Mouse (Mus musculus) liver, postnatal 0 days (tissue): ENCODE measurements around the gene Blvrb. TPM values are rescaled to one million over a fixed set of nuclear protein-coding genes. Genes with fewer than 3 reads are reported as not detected.
"Not testable (repeated sequence)": the region's sequence is repeated elsewhere in the genome, so short reads cannot be mapped to it uniquely, and the experiment has no call there.

Experiments used
- ATAC-seq: fragments of 200-750 bp; cut with Nextera tagmentation; 2 replicates; pipeline ENCODE4 v1.8.0; 2017; ENCODE audit warnings: mild to moderate bottlenecking, moderate library complexity
- DNase-seq: peaks from one replicate; pipeline ENCODE4 v3.0.0-alpha.2; 2016
- H3K27ac ChIP-seq: fragments of 300-500 bp; sonication (generic); 2 replicates; pipeline ENCODE4 v1.5.1; 2014; ENCODE audit warnings: antibody characterized with exemption, moderate library complexity, mild to moderate bottlenecking, low read depth
- H3K27me3 ChIP-seq: fragments of 300-500 bp; sonication (generic); 2 replicates; pipeline ENCODE4 v1.6.1; 2014; ENCODE audit warnings: low read length, control low read depth, mixed read lengths; ENCODE audit not compliant: insufficient read depth
- H3K36me3 ChIP-seq: fragments of 300-500 bp; sonication (generic); replicated peaks from 2 replicates; pipeline ENCODE4 v1.6.1; 2014; ENCODE audit warnings: mild to moderate bottlenecking, control low read depth, low read length, moderate library complexity, mixed read lengths; ENCODE audit not compliant: insufficient read depth
- H3K4me1 ChIP-seq: fragments of 300-500 bp; sonication (generic); 2 replicates; pipeline ENCODE4 v1.6.1; 2014; ENCODE audit warnings: antibody characterized with exemption, mild to moderate bottlenecking, control low read depth; ENCODE audit not compliant: insufficient read depth
- H3K4me2 ChIP-seq: fragments of 300-500 bp; sonication (generic); 2 replicates; pipeline ENCODE4 v1.6.1; 2014; ENCODE audit warnings: low read depth, mild to moderate bottlenecking, low read length, moderate library complexity, mixed read lengths
- H3K4me3 ChIP-seq: fragments of 300-500 bp; sonication (generic); 2 replicates; pipeline ENCODE4 v1.5.1; 2014; ENCODE audit warnings: low read depth, low read length
- H3K9ac ChIP-seq: fragments of 300-500 bp; sonication (generic); replicated peaks from 2 replicates; pipeline ENCODE4 v1.6.1; 2014; ENCODE audit warnings: mild to moderate bottlenecking, moderate library complexity
- H3K9me3 ChIP-seq: fragments of 300-500 bp; sonication (generic); 2 replicates; pipeline ENCODE4 v1.6.1; 2016; ENCODE audit warnings: mild to moderate bottlenecking, control low read depth, low read length, mixed read lengths
- CTCF ChIP-seq: sonication (generic); IDR thresholded peaks from 2 replicates; pipeline ENCODE4 v1.5.1; 2016; ENCODE audit warnings: antibody characterized with exemption, low read depth
- EP300 ChIP-seq: IDR thresholded peaks from 2 replicates; pipeline ENCODE4 v1.6.1; 2016; ENCODE audit warnings: antibody characterized with exemption, low read depth, mild to moderate bottlenecking
- WGBS: fragments of 180-500 bp; shearing (Covaris S2); extraction: QIAGEN DNeasy Blood & Tissue Kit; methylation state at CpG from one replicate; pipeline ENCODE4 v1.1.7; 2014; ENCODE audit not compliant: insufficient replicate concordance; 5-methylcytosine and 5-hydroxymethylcytosine counted together
- polyA plus RNA-seq: library from polyadenylated mRNA; unstranded; fragments of >200 nt; fragmentation: Nextera tagmentation; extraction: Ambion mirVana; gene quantifications from 2 replicates; pipeline ENCODE4 v1.2.1, GENCODE M21; 2015

The Blvrb gene
- polyA plus RNA-seq, 1 experiment from 2014 or later = 407 TPM

DNA sequence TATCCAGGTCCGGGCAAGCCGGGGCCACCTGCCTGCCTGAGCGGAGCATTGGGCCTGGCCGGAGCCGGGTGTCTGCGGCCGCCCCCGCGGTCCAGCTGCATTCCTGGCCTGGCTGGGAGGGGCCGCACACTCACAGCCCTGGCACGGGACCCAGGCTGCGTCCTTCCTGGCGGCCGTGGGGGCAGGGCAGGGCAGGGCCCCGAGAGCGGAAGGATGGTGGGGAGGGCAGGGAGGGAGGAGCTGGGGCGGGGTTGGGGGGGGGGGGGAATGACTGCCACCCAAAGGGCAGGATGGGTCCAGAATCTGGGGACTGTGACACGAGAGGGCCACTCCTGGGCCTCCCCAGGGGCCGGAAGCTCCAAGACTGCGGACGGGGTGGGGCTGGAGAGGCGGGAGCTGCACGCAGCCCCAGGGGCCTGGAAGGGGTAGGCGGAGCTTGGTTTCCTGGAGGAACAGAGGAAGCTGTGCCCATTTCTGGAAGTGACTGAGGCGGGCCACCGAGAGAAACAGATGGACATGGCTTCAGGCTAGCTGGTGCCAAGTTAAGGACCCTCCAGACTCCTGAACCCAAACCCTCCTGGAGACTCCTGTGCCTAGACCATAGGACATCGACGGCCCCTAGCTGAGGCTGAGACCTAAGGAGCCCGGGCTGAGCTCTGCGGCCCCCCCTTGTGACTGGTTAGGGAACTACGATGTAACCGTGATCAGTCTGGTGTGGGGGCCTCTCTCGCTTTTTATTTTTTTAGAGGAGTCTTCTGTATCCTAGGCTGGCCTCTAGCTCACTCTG, 43.0 kb downstream of the Blvrb start:
- 0 out of 2 replicates have a peak, but pooled peaks have one; percentile 21 for TF ChIP-seq EP300
- peak; percentile 88 for TF ChIP-seq CTCF
- peaks cover 41% of the 10 kb centered on the region for H3K4me1 ChIP-seq
- WGBS = under 1% methylated on average over 28 of the region's 33 CpGs

DNA sequence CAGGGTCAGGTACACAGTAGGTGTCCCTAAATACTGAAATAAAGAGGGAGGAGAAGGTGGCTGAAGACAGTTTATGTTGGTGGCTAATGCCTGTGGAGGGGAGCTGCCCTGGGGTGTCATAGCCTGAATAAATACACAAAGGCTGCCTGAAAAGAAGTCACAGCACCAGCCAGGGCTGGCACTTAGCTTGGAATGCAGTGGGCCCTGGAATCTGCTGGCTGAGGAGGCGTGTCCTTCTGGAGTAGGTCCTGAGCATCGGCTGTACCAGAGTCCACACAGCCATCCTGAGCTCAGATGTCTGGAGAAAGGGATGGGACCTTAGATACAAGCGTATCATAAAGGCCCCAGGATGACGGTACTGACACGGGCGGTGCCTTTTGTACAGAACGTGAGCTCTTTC, 44.1 kb downstream of the Blvrb start:
- Histone ChIP-seq H3K36me3 (peaks cover 12% of the 10 kb centered on the region), H3K4me3 (no peak overlapping the region), H3K27me3 (no peaks in the 10 kb centered on the region), H3K9ac (no peak overlapping the region; the same call in 1 of the 2 replicates), H3K4me1 (peaks cover 41% of the 10 kb centered on the region), H3K4me2 (peak overlapping the region; percentile 29; the same call in 1 of the 2 replicates), H3K9me3 (no peaks in the 10 kb centered on the region), H3K27ac (peak overlapping the region; percentile 79)
- 77% methylated on average over 7 of the region's 7 CpGs for WGBS
- DNase-seq (peak; percentile 14), ATAC-seq (no peak)
- TF ChIP-seq CTCF (no peak), EP300 (no peak)

More for the DNA sequence above, 43.0 kb downstream of the Blvrb start:
- peak; percentile 78 for ATAC-seq
- peak overlapping the region; percentile 63 for H3K9ac ChIP-seq
- H3K9me3 ChIP-seq = no peaks in the 10 kb centered on the region
- H3K27ac ChIP-seq = peak overlapping the region; percentile 79
- DNase-seq = peak; percentile 93
- no peaks in the 10 kb centered on the region for H3K27me3 ChIP-seq
- peaks cover 12% of the 10 kb centered on the region for H3K36me3 ChIP-seq
- peak overlapping the region; percentile 79 for H3K4me2 ChIP-seq
- peak overlapping the region; percentile 48 for H3K4me3 ChIP-seq

DNA sequence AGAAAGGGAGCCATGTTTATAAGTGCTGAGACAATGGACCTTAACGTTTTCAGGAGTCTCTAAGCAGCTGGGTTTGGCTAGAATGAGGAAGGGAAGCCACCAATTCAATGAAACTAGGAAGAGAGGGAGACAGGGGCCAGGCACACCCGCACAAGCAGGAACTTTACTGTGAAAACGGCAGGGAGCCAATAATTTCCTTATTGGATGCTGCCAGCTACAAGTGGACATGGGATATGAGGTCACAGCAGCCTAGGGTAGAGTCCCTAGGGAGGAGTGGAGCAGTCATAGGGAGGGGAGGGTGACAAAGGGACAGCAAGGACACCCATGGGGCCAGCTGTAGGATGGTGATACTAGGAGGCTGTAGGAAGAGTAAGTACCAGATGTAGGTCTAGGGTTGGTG, 45.2 kb downstream of the Blvrb start:
- TF ChIP-seq CTCF (no peak), EP300 (no peak)

DNA sequence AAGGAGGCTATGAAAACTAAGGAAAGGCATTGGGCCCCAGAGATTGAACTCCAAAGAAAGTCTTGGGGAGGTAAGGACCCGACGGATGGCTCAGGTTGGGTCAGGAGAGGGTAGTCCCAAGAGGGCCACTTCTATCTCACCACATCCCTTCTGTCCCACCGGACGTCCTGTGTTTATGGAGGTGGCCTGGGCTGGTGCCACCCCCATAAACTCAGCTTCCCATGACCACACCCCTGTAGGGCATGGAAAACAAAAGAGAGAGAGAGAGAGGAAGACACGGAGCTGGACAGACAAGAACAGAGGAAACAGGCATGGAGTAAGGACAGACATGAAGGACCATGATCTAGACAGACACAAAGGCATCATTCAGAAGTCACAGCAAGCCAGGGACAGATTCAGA, 45.7 kb downstream of the Blvrb start:
- Histone ChIP-seq H3K4me2 (no peak overlapping the region), H3K9ac (no peak overlapping the region), H3K27me3 (no peaks in the 10 kb centered on the region), H3K4me3 (no peak overlapping the region), H3K36me3 (peaks cover 12% of the 10 kb centered on the region), H3K27ac (no peak overlapping the region), H3K9me3 (no peaks in the 10 kb centered on the region), H3K4me1 (peaks cover 35% of the 10 kb centered on the region)
- no peak for DNase-seq
- TF ChIP-seq EP300 = no peak
- no peak for TF ChIP-seq CTCF
- no peak for ATAC-seq
- 67% methylated on average over 5 of the region's 5 CpGs for WGBS

More for the DNA sequence above, 45.2 kb downstream of the Blvrb start:
- no peak overlapping the region for H3K27ac ChIP-seq
- peaks cover 12% of the 10 kb centered on the region for H3K36me3 ChIP-seq
- no peak for DNase-seq
- ATAC-seq = no peak
- no peak overlapping the region for H3K4me2 ChIP-seq
- peaks cover 39% of the 10 kb centered on the region for H3K4me1 ChIP-seq
- H3K27me3 ChIP-seq = no peaks in the 10 kb centered on the region
- H3K4me3 ChIP-seq = no peak overlapping the region
- H3K9me3 ChIP-seq = no peaks in the 10 kb centered on the region
- H3K9ac ChIP-seq = no peak overlapping the region
- 48% methylated on average over 3 of the region's 3 CpGs for WGBS

DNA sequence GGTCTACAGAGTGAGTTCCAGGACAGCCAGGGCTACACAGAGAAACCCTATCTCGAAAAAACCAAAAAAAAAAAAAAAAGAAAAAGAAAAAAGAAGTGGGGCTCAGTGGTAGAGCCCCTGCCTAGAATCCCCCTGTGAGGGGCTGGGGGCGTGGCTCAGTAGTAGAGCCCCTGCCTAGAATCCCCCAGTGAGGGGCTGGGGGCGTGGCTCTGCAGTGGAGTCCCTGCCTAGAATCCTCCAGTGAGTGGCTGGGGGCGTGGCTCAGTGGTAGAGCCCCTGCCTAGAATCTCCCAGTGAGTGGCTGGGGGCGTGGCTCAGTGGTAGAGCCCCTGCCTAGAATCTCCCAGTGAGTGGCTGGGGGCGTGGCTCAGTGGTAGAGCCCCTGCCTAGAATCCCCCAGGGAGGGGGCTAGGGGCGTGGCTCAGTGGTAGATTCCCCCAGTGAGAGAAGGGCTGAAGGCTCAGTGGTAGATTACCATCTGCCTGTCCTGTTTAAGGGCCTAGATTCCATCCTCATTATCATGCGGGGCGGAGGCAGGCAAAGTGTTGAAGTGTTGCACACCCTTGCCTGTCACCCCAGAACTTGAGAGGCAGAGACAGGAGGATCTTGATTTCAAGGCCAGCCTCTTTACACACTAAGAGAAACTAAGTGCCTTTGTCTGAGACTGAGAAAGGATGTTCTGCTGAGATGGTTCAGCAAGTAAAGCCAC, 47.0 kb downstream of the Blvrb start:
- ATAC-seq, H3K9ac ChIP-seq, H3K27me3 ChIP-seq, H3K4me2 ChIP-seq, H3K4me3 ChIP-seq, H3K36me3 ChIP-seq, H3K9me3 ChIP-seq, H3K27ac ChIP-seq, DNase-seq: not testable (repeated sequence)
- 84% methylated on average over 7 of the region's 9 CpGs for WGBS
- H3K4me1 ChIP-seq = peaks cover 23% of the 10 kb centered on the region

DNA sequence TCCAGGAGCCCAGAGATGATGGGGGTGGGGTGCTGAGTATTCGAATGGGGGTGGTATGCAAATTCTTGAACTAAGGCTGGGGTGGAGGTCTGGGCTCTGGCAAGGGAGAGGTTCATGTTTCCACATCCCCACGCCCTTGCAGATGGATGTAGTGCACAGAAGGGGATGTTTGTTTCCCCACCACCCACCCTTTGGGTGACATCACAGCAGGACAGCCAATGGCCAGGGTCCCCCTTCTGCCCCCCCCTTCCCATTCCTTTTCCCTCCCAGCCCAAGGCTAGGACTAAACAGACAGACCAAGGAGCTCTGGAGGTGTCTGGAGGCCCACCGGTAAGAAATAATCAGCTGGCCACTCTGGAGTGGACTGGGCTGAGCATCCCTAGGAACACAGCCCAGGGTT, 51.3 kb downstream of the Blvrb start, which contains the start of gene Prx:
Gene Prx, plus strand, starts transcription at position 289 of the 400 bp plus-strand sequence.
- H3K4me2 ChIP-seq = no peak within 1 kb of the TSS
- ATAC-seq (no peak), DNase-seq (no peak)
- no peak within 1 kb of the TSS for H3K4me3 ChIP-seq
- no peaks in the 10 kb centered on the region for H3K4me1 ChIP-seq
- H3K36me3 ChIP-seq = no peaks in the 10 kb centered on the region
- H3K9me3 ChIP-seq = no peaks in the 10 kb centered on the region
- H3K27ac ChIP-seq = no peak within 1 kb of the TSS
- no peaks in the 10 kb centered on the region for H3K27me3 ChIP-seq
- TF ChIP-seq CTCF = no peak
- TF ChIP-seq EP300 = no peak
- no peak within 1 kb of the TSS for H3K9ac ChIP-seq
- WGBS = 69% methylated on average over 3 of the region's 3 CpGs
